Mouse (Mus musculus) forebrain, embryonic 12.5 days (tissue): Measurements from ENCODE around the gene Twnk. TPM values are rescaled to one million over a fixed set of nuclear protein-coding genes. Genes with fewer than 3 reads are reported as not detected.
A peak's percentile ranks its signal among the peaks of the same experiment; 100 is the strongest.

Experiments
- ATAC-seq: fragments of 200-750 bp; cut with Nextera tagmentation; 2 replicates; pipeline ENCODE4 v1.8.0; 2017; ENCODE audit warnings: moderate TSS enrichment; ENCODE audit not compliant: low FRiP score
- H3K27ac ChIP-seq: fragments of 300-500 bp; sonication (generic); 2 replicates; pipeline ENCODE4 v1.5.1; 2016; ENCODE audit warnings: mild to moderate bottlenecking
- H3K27me3 ChIP-seq: fragments of 300-500 bp; sonication (generic); 2 replicates; pipeline ENCODE4 v1.6.1; 2016; ENCODE audit warnings: mild to moderate bottlenecking
- H3K36me3 ChIP-seq: fragments of 300-500 bp; sonication (generic); replicated peaks from 2 replicates; pipeline ENCODE4 v1.6.1; 2016; ENCODE audit warnings: mild to moderate bottlenecking
- H3K4me1 ChIP-seq: fragments of 300-500 bp; sonication (generic); 2 replicates; pipeline ENCODE4 v1.6.1; 2016
- H3K4me2 ChIP-seq: fragments of 300-500 bp; sonication (generic); 2 replicates; pipeline ENCODE4 v1.6.1; 2016; ENCODE audit warnings: mild to moderate bottlenecking, moderate library complexity
- H3K4me3 ChIP-seq: fragments of 300-500 bp; sonication (generic); replicated peaks from 2 replicates; pipeline ENCODE4 v1.5.1; 2016; ENCODE audit warnings: mild to moderate bottlenecking
- H3K9ac ChIP-seq: fragments of 300-500 bp; sonication (generic); 2 replicates; pipeline ENCODE4 v1.6.1; 2016; ENCODE audit warnings: mild to moderate bottlenecking
- H3K9me3 ChIP-seq: fragments of 300-500 bp; sonication (generic); 2 replicates; pipeline ENCODE4 v1.6.1; 2016
- WGBS: fragments of 180-500 bp; shearing (Covaris S2); methylation state at CpG from one replicate; pipeline ENCODE4 v1.1.7; 2016; 5-methylcytosine and 5-hydroxymethylcytosine counted together
- polyA plus RNA-seq: library from polyadenylated mRNA; unstranded; fragments of >200 nt; fragmentation: Nextera tagmentation; extraction: Ambion mirVana; gene quantifications from 2 replicates; pipeline ENCODE4 v1.2.1, GENCODE M21; 2016

Twnk gene
- polyA plus RNA-seq, 1 experiment from 2014 or later = 23.9 TPM

DNA sequence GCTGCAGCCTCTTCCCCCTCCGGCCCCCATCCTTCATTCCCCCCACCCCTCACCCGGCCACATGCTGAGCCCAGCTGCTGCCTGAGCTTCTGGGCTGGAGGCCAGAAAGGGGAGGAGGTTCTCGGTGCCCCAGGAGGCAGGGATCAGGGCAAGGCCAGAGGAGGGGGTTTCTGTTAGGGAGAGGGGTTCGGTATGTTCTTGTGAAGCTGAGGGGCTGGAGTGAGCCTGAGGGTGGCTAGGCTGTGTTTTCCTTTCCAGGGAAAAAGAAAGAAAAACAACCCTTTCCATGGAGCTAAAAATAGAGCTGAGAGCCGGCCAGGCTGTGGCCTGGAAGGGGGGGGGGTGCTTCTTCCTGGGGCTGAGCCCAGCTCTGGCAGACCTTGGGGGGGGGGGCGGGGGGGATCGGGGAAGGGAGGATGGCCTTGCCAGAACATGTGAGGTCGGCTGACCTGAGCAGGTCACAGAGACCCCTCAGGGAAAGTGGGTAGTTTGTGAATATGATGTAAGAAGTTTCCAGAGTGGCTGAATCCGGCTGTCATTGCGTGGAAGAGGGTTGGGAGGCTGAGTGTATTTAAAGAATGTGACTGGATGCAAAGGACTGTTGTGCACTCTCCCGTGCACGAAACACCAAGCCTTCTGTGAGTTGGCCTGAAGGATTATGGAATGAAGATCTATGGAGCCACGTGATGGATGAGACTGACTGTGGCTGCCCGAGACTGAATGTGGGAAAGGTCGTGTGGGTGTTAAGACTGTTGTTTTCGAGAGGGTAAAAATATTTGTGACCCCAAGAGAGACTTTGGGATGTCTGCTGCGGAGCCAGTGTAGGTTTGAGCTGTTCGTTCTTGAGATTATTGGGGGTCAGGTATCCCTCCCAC is 11.1 kb downstream of the Twnk start:
- Histone ChIP-seq H3K4me1 (peaks cover 74% of the 10 kb centered on the region), H3K9ac (peak overlapping the region; percentile 94), H3K27ac (peak overlapping the region; percentile 98), H3K9me3 (no peaks in the 10 kb centered on the region), H3K36me3 (peaks cover 16% of the 10 kb centered on the region), H3K27me3 (no peaks in the 10 kb centered on the region), H3K4me3 (peak overlapping the region; percentile 72), H3K4me2 (peak overlapping the region; percentile 79)
- 2% methylated on average over 18 of the region's 18 CpGs for WGBS
- ATAC-seq = peak; percentile 18; the same call in 1 of the 2 replicates

DNA sequence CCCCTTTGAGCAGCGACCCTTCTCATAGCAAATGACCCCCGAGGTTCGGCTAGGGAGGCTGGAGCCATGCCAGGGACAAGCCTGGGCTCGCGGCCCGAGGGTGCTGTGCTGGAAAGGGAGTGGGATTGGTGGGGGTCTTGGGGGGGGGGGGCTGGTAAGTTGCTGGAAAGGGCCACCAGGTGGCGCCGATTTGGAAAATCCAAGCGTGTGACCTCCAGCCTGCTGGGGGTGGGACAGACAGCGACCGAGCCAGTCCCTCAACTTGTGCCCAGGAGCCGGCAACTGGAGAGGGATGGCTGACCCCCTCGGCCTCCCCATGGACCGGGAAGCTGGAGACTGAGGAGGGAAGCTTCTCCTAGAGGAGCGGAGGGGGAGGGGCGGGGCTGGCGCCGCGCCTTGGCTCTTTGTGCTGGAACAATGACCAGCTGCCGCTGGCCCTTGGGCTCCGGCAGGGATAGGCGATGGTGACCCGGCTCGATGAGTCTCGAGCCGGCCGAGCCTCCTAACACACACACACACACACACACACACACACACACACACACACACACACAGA is 11.8 kb downstream of the Twnk start:
- H3K9me3 ChIP-seq = no peaks in the 10 kb centered on the region
- no peaks in the 10 kb centered on the region for H3K27me3 ChIP-seq
- 0% methylated on average over 15 of the region's 27 CpGs for WGBS
- ATAC-seq = peak; percentile 72
- H3K36me3 ChIP-seq = peaks cover 15% of the 10 kb centered on the region
- H3K9ac ChIP-seq = peak overlapping the region; percentile 94
- H3K27ac ChIP-seq = peak overlapping the region; percentile 98
- peak overlapping the region; percentile 72 for H3K4me3 ChIP-seq
- H3K4me1 ChIP-seq = peaks cover 77% of the 10 kb centered on the region
- peak overlapping the region; percentile 79 for H3K4me2 ChIP-seq

DNA sequence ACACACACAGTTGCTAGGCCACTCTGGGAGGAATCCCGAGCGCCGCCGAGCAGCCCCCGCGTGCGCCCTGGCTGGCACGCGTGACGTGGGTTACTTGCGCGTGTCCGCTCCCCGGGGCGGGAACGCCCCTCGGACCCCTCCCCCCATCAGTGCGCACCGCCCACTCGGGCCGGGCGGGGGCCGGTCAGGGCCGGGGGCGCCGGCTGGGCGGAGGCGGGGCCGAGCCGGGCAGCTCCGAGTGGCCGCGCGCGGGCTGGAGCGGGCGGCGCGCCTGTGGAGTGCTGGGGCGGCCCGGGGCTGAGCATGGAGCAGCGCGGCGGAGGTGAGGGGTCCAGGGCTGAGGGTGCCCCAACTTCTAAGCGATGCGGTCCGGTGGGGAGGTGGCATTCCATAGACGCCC is 12.4 kb downstream of the Twnk start:
- Histone ChIP-seq H3K4me3 (peak overlapping the region; percentile 72), H3K9me3 (no peaks in the 10 kb centered on the region), H3K4me2 (peak overlapping the region; percentile 79), H3K27me3 (no peaks in the 10 kb centered on the region), H3K9ac (peak overlapping the region; percentile 94), H3K4me1 (peaks cover 70% of the 10 kb centered on the region), H3K36me3 (peaks cover 19% of the 10 kb centered on the region; the same call in 1 of the 2 replicates), H3K27ac (peak overlapping the region; percentile 98)
- under 1% methylated on average over 46 of the region's 48 CpGs for WGBS
- ATAC-seq = peak; percentile 81

- Histone ChIP-seq H3K36me3 (peaks cover 22% of the 10 kb centered on the region), H3K9ac (peak overlapping the region; percentile 94), H3K27me3 (no peaks in the 10 kb centered on the region), H3K4me1 (peaks cover 70% of the 10 kb centered on the region), H3K4me3 (peak overlapping the region; percentile 72), H3K9me3 (no peaks in the 10 kb centered on the region), H3K27ac (peak overlapping the region; percentile 98), H3K4me2 (peak overlapping the region; percentile 79)
- ATAC-seq = 0 out of 2 replicates have a peak, but pooled peaks have one; percentile 4
- whole genome bisulfite sequencing = under 1% methylated on average over 13 of the region's 13 CpGs
Observed at GRCm38 (mm10) chr19:45018351-45018831, 12.9 kb downstream of the Twnk start.

GRCm38 (mm10) chr19:45020348-45020747 is 14.9 kb downstream of the Twnk start:
- Histone ChIP-seq H3K4me3 (0 out of 2 replicates have a peak overlapping the region, but pooled peaks have one; percentile 5), H3K9me3 (no peaks in the 10 kb centered on the region), H3K4me1 (peaks cover 60% of the 10 kb centered on the region), H3K27ac (no peak overlapping the region), H3K36me3 (peaks cover 39% of the 10 kb centered on the region), H3K27me3 (no peaks in the 10 kb centered on the region), H3K4me2 (peak overlapping the region; percentile 79; the same call in 1 of the 2 replicates), H3K9ac (0 out of 2 replicates have a peak overlapping the region, but pooled peaks have one; percentile 17)
- WGBS = 73% methylated on average over 6 of the region's 6 CpGs
- no peak for ATAC-seq

- Histone ChIP-seq H3K27ac (no peak overlapping the region), H3K27me3 (no peaks in the 10 kb centered on the region), H3K4me2 (no peak overlapping the region), H3K4me3 (no peak overlapping the region), H3K9ac (0 out of 2 replicates have a peak overlapping the region, but pooled peaks have one; percentile 36), H3K4me1 (peaks cover 49% of the 10 kb centered on the region), H3K9me3 (no peaks in the 10 kb centered on the region), H3K36me3 (peaks cover 49% of the 10 kb centered on the region)
- ATAC-seq = no peak
- 91% methylated on average over 15 of the region's 15 CpGs for WGBS
Observed at GRCm38 (mm10) chr19:45021362-45021761, 15.9 kb downstream of the Twnk start.

DNA sequence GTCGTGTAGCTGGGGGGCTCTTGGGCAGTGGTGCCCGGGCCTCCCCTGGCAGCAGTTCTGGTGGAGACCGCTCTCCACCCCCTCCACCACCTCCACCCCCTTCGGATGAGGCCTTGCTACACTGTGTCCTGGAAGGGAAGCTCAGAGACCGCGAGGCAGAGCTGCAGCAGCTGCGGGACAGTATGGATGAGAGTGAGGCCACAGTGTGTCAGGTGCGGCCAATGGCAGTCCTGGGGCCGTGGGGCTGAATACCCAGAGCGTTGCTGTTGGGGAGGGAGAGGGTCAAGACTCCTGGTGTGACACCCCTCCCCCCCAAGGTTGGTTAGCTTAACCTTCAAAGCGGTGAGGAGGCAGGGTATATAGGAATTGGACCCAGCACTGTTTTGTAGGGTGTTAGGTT is 18.5 kb downstream of the Twnk start:
- Histone ChIP-seq H3K27ac (no peak overlapping the region), H3K27me3 (no peaks in the 10 kb centered on the region), H3K4me1 (peaks cover 42% of the 10 kb centered on the region), H3K9ac (no peak overlapping the region), H3K36me3 (peaks cover 71% of the 10 kb centered on the region), H3K4me3 (no peak overlapping the region), H3K4me2 (no peak overlapping the region), H3K9me3 (no peaks in the 10 kb centered on the region)
- 90% methylated on average over 11 of the region's 11 CpGs for WGBS
- ATAC-seq = no peak

GRCm38 (mm10) chr19:45024775-45025174 is 19.3 kb downstream of the Twnk start:
- Histone ChIP-seq H3K36me3 (peaks cover 71% of the 10 kb centered on the region), H3K4me1 (peaks cover 34% of the 10 kb centered on the region), H3K4me3 (no peak overlapping the region), H3K27me3 (no peaks in the 10 kb centered on the region), H3K4me2 (no peak overlapping the region), H3K9me3 (no peaks in the 10 kb centered on the region), H3K27ac (no peak overlapping the region), H3K9ac (no peak overlapping the region)
- ATAC-seq = no peak
- WGBS = 92% methylated on average over 20 of the region's 20 CpGs

- 88% methylated on average over 37 of the region's 37 CpGs for WGBS
- H3K4me3 ChIP-seq = no peak overlapping the region
- H3K27me3 ChIP-seq = no peaks in the 10 kb centered on the region
- no peak overlapping the region for H3K9ac ChIP-seq
- no peak overlapping the region for H3K27ac ChIP-seq
- H3K4me1 ChIP-seq = peaks cover 29% of the 10 kb centered on the region
- H3K4me2 ChIP-seq = no peak overlapping the region
- no peak for ATAC-seq
- no peaks in the 10 kb centered on the region for H3K9me3 ChIP-seq
- peaks cover 69% of the 10 kb centered on the region for H3K36me3 ChIP-seq
Observed at GRCm38 (mm10) chr19:45025937-45026568, 20.6 kb downstream of the Twnk start.

GRCm38 (mm10) chr19:45026958-45027670 is 21.7 kb downstream of the Twnk start:
- Histone ChIP-seq H3K9me3 (no peaks in the 10 kb centered on the region), H3K4me3 (no peak overlapping the region), H3K27me3 (no peaks in the 10 kb centered on the region), H3K36me3 (peaks cover 59% of the 10 kb centered on the region), H3K9ac (no peak overlapping the region), H3K27ac (no peak overlapping the region), H3K4me2 (no peak overlapping the region), H3K4me1 (peaks cover 27% of the 10 kb centered on the region)
- ATAC-seq = no peak
- WGBS = 82% methylated on average over 6 of the region's 6 CpGs

DNA sequence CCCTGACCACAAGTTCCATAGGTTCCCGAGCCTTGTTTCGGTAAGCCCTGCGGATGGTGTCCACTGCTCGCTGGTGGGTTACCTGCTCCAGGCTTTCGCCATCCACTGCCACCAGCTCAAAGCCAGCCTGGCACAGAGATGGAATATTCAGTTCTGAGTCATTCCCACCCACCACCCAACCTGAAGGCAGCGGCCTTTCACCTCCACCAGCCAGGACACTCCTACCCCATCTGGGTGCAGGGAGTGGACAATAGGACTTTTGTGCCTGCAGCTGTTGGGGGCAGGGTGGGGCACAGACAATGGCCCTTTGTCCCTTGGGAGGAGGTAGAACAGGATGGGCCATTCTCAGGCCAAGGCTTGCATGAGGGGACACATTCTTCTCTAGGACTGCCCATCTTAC is 22.4 kb downstream of the Twnk start:
- Histone ChIP-seq H3K4me3 (no peak overlapping the region), H3K36me3 (peaks cover 53% of the 10 kb centered on the region), H3K27me3 (no peaks in the 10 kb centered on the region), H3K9ac (no peak overlapping the region), H3K4me1 (peaks cover 27% of the 10 kb centered on the region), H3K4me2 (no peak overlapping the region), H3K9me3 (no peaks in the 10 kb centered on the region), H3K27ac (no peak overlapping the region)
- 80% methylated on average over 6 of the region's 6 CpGs for WGBS
- ATAC-seq = no peak
